Mouse (Mus musculus) lung, embryonic 15.5 days (tissue): ENCODE data around the gene Myh15. TPM values are rescaled to one million over a fixed set of nuclear protein-coding genes. Genes with fewer than 3 reads are reported as not detected.
"Not testable (repeated sequence)": the region's sequence is repeated elsewhere in the genome, so short reads cannot be mapped to it uniquely, and the experiment has no call there.

Experiments used
- ATAC-seq: fragments of 200-750 bp; cut with Nextera tagmentation; 2 replicates; pipeline ENCODE4 v1.8.0; 2017; ENCODE audit warnings: moderate number of reproducible peaks, borderline replicate concordance; ENCODE audit not compliant: low FRiP score, low TSS enrichment; ENCODE audit errors: extremely low read depth
- H3K27ac ChIP-seq: fragments of 300-500 bp; sonication (generic); 2 replicates; pipeline ENCODE4 v1.5.1; 2015; ENCODE audit warnings: moderate library complexity, mild to moderate bottlenecking, inconsistent platforms
- H3K27me3 ChIP-seq: fragments of 300-500 bp; sonication (generic); 2 replicates; pipeline ENCODE4 v1.6.1; 2015; ENCODE audit warnings: inconsistent platforms
- H3K36me3 ChIP-seq: fragments of 300-500 bp; sonication (generic); 2 replicates; pipeline ENCODE4 v1.6.1; 2015; ENCODE audit warnings: inconsistent platforms
- H3K4me1 ChIP-seq: fragments of 300-500 bp; sonication (generic); 2 replicates; pipeline ENCODE4 v1.6.1; 2015; ENCODE audit warnings: inconsistent platforms
- H3K4me2 ChIP-seq: fragments of 300-500 bp; sonication (generic); 2 replicates; pipeline ENCODE4 v1.6.1; 2015; ENCODE audit warnings: inconsistent platforms, mild to moderate bottlenecking, moderate library complexity
- H3K4me3 ChIP-seq: fragments of 300-500 bp; sonication (generic); 2 replicates; pipeline ENCODE4 v1.5.1; 2015; ENCODE audit warnings: mild to moderate bottlenecking, inconsistent platforms
- H3K9ac ChIP-seq: fragments of 300-500 bp; sonication (generic); 2 replicates; pipeline ENCODE4 v1.6.1; 2015; ENCODE audit warnings: inconsistent platforms
- H3K9me3 ChIP-seq: fragments of 300-500 bp; sonication (generic); 2 replicates; pipeline ENCODE4 v1.6.1; 2016; ENCODE audit warnings: inconsistent platforms
- WGBS: fragments of 180-500 bp; shearing (Covaris S2); methylation state at CpG from one replicate; pipeline ENCODE4 v1.1.7; 2015; 5-methylcytosine and 5-hydroxymethylcytosine counted together
- polyA plus RNA-seq: library from polyadenylated mRNA; unstranded; fragments of >200 nt; fragmentation: Nextera tagmentation; extraction: Ambion mirVana; gene quantifications from 2 replicates; pipeline ENCODE4 v1.2.1, GENCODE M21; 2015

The Myh15 gene
- polyA plus RNA-seq, 1 experiment from 2014 or later = not detected

- Histone ChIP-seq H3K9me3 (no peaks in the 10 kb centered on the region), H3K27me3 (no peaks in the 10 kb centered on the region), H3K4me1 (no peaks in the 10 kb centered on the region), H3K9ac (no peak overlapping the region), H3K36me3 (no peaks in the 10 kb centered on the region), H3K27ac (no peak overlapping the region), H3K4me3 (no peak overlapping the region), H3K4me2 (no peak overlapping the region)
- no peak for ATAC-seq
- WGBS = 80% methylated on average over 11 of the region's 11 CpGs
These were observed 108.4 kb downstream of the Myh15 start for GRCm38 (mm10) chr16:49165728-49166127.

DNA sequence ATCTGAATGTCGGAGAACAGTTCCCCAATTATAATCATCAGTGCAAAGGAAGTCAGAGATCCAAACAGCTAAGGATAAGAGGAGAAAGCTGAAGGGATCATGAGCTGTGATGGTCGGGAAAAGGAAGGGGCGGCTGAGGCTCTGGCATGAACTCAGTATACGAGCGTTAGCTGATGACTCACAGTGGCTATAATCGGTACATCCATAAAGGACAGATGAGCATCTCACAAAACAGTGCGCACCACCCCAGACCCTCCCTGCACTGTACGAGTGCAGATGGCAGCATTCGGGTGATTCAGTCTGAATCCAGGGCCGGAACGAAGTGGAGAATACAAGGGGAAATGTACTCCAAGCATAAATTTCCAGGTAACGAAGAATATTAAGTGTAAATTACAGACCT is 110.0 kb downstream of the Myh15 start:
- Histone ChIP-seq H3K36me3 (no peaks in the 10 kb centered on the region), H3K27ac (no peak overlapping the region), H3K4me1 (no peaks in the 10 kb centered on the region), H3K9me3 (no peaks in the 10 kb centered on the region), H3K9ac (no peak overlapping the region), H3K4me2 (no peak overlapping the region), H3K27me3 (no peaks in the 10 kb centered on the region), H3K4me3 (no peak overlapping the region)
- ATAC-seq = no peak
- WGBS = 73% methylated on average over 12 of the region's 12 CpGs

GRCm38 (mm10) chr16:49175077-49175476 is 117.8 kb downstream of the Myh15 start:
- Histone ChIP-seq H3K36me3 (no peaks in the 10 kb centered on the region), H3K4me3 (no peak overlapping the region), H3K9ac (no peak overlapping the region), H3K4me1 (no peaks in the 10 kb centered on the region), H3K9me3 (no peaks in the 10 kb centered on the region), H3K4me2 (no peak overlapping the region), H3K27ac (no peak overlapping the region), H3K27me3 (no peaks in the 10 kb centered on the region)
- WGBS = 71% methylated on average over 1 of the region's 1 CpGs
- ATAC-seq = no peak

DNA sequence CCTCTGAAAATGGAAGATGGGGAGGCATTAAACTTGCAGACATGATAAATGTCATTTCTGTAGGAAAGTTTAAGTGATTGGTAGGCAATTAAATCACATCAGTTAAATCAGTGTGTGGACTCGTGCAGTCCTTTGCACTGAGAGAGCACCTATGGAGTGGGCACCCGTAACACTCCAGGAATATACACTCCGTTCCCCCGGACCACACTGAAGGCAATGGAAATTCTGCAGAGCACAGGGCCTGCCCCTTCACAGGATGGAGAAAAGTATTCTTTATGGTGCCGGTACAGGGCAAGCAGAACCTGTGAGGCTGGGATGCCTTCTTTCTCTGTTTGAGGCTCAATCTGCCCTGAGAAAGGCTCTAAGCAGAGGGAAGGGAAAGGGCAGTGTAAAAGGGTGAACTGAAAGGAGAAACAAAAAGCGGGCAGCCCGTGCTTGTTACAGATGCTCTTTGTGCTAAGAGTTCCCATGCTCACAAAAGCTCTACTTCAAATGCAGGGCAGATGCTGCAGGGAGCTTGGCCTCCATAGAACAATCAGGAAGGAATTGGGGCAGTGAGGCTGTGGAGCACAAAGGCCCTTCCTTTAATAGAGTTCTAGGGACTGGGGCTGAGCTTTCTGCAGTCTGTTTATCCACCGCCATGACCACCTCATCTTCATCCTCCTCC is 118.6 kb downstream of the Myh15 start:
- Histone ChIP-seq H3K4me3 (no peak overlapping the region), H3K4me1 (no peaks in the 10 kb centered on the region), H3K27me3 (no peaks in the 10 kb centered on the region), H3K9ac (no peak overlapping the region), H3K27ac (no peak overlapping the region), H3K4me2 (no peak overlapping the region), H3K36me3 (no peaks in the 10 kb centered on the region), H3K9me3 (no peaks in the 10 kb centered on the region)
- ATAC-seq = no peak
- WGBS = 86% methylated on average over 8 of the region's 8 CpGs

DNA sequence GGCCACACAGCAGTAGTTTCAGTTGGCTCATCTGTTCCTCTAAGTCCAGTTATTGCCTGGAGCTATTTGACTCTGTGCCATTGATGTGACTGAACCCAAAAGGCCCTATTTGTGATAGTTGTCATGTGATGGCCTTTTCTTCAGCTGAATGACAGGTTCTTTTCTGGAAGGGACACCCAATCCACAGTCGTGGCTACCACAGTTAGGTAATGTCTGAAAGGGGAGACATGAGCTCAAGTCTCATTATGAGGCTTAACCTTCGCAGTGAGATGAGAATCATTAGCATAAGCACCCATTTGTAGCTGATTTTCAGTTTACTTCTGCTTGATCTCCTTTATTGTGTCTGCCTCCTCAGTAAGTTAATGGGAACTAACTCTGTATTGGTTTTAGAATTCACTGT is 136.2 kb downstream of the Myh15 start:
- Histone ChIP-seq H3K27ac (no peak overlapping the region), H3K9ac (no peak overlapping the region), H3K4me1 (no peaks in the 10 kb centered on the region), H3K36me3 (no peaks in the 10 kb centered on the region), H3K4me2 (no peak overlapping the region), H3K4me3 (no peak overlapping the region), H3K27me3 (no peaks in the 10 kb centered on the region), H3K9me3 (no peaks in the 10 kb centered on the region)
- WGBS = 66% methylated on average over 2 of the region's 2 CpGs
- ATAC-seq = no peak

DNA sequence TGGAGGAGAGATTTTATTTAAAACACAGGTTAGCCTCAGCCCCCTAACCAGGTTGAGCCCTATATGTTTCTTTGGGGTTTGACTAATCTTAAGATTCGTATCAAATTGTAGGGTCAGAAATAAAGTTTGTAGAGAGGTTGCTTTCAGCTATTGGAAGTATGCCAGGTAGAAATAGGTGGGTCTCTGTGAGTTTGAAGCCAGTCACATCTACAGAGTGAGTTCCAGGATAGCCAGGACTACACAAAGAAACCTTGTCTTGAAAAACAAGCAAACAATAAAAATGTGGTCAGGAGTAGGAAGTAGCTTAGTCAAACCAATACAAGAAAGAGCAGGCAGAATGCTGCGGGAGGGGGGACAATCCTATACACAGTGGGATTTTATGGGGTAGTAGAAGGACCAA is 136.7 kb downstream of the Myh15 start:
- no peaks in the 10 kb centered on the region for H3K36me3 ChIP-seq
- H3K9ac ChIP-seq = no peak overlapping the region
- H3K4me3 ChIP-seq = no peak overlapping the region
- ATAC-seq = no peak
- no peaks in the 10 kb centered on the region for H3K9me3 ChIP-seq
- H3K27ac ChIP-seq = no peak overlapping the region
- H3K4me2 ChIP-seq = no peak overlapping the region
- WGBS = 68% methylated on average over 2 of the region's 2 CpGs
- H3K4me1 ChIP-seq = no peaks in the 10 kb centered on the region
- no peaks in the 10 kb centered on the region for H3K27me3 ChIP-seq

DNA sequence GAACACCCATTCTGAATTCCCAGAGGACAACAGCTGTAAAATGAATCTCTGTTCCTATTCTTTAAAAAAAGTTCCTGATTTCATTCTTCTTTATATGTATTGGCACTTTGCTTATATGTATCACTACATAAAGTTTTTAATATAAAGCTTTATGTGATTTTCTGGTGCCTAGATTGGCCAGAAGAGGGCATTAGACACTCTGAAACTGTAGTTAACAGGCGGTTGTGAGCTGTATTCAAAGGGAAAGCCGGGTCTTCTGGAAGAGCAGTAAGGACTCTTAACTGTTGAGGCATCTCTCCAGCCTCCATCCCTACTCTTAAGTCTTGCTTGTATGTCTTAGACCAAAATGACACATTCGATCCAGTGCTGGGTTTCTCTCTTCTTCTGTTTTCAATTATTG is 139.0 kb downstream of the Myh15 start:
- WGBS = 48% methylated on average over 3 of the region's 3 CpGs

DNA sequence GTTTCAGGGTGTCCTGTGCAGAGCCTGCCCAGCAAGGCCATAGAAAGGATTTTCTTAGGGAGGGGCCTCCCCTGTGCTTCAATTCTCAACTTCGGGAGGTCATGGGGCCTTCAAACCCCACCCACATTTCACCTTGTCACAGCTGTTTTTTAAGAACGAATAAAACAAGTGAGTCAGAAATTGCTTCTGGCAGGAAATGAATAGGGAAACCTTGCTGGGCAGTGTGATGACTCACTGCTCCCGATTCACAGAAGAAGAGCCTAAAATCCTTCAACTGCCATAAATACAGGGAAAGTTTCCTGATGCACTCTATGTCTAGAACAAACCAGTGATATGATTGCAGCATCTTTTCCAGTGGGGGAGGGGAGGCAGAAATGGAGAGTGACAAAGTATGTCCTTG is 140.7 kb downstream of the Myh15 start:
- no peak overlapping the region for H3K9ac ChIP-seq
- no peaks in the 10 kb centered on the region for H3K27me3 ChIP-seq
- no peaks in the 10 kb centered on the region for H3K36me3 ChIP-seq
- ATAC-seq = no peak
- H3K4me3 ChIP-seq = no peak overlapping the region
- 49% methylated on average over 3 of the region's 3 CpGs for WGBS
- H3K27ac ChIP-seq = no peak overlapping the region
- no peaks in the 10 kb centered on the region for H3K9me3 ChIP-seq
- no peak overlapping the region for H3K4me2 ChIP-seq
- no peaks in the 10 kb centered on the region for H3K4me1 ChIP-seq

More for the DNA sequence above, 139.0 kb downstream of the Myh15 start:
- Histone ChIP-seq H3K9me3 (no peaks in the 10 kb centered on the region), H3K4me1 (no peaks in the 10 kb centered on the region), H3K27ac (no peak overlapping the region), H3K27me3 (no peaks in the 10 kb centered on the region), H3K36me3 (no peaks in the 10 kb centered on the region), H3K9ac (no peak overlapping the region), H3K4me2 (no peak overlapping the region), H3K4me3 (no peak overlapping the region)
- no peak for ATAC-seq

GRCm38 (mm10) chr16:49223733-49224132 is 166.4 kb downstream of the Myh15 start:
- no peak for ATAC-seq
- no peaks in the 10 kb centered on the region for H3K36me3 ChIP-seq
- H3K27me3 ChIP-seq = no peaks in the 10 kb centered on the region
- no peak overlapping the region for H3K4me2 ChIP-seq
- no peaks in the 10 kb centered on the region for H3K4me1 ChIP-seq
- H3K9me3 ChIP-seq = no peaks in the 10 kb centered on the region
- H3K4me3 ChIP-seq = no peak overlapping the region
- H3K9ac ChIP-seq = no peak overlapping the region
- no peak overlapping the region for H3K27ac ChIP-seq
- 68% methylated on average over 8 of the region's 8 CpGs for WGBS

DNA sequence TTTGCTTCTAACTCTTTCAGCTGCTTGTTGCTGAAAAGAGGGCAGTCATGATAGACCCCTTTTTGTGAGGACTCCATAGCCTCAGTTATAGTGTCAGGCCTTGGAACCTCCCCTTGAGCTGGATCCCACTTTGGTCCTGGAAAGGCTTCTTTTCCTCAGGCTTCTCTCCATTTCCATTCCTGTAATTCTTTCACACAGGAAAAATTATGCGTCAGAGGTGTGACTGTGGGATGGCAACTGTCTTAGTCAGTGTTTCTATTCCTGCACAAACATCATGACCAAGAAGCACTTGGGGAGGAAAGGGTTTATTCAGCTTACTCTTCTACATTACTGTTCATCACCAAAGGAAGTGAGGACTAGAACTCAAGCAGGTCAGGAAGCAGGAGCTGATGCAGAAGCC is 186.2 kb downstream of the Myh15 start:
- ATAC-seq, H3K9ac ChIP-seq, H3K27ac ChIP-seq, H3K36me3 ChIP-seq, H3K9me3 ChIP-seq, H3K4me3 ChIP-seq, H3K27me3 ChIP-seq, H3K4me1 ChIP-seq, H3K4me2 ChIP-seq: not testable (repeated sequence)
- 84% methylated on average over 1 of the region's 1 CpGs for WGBS

Other genes starting within 250 kb of the Myh15 start
- 0.33 and 0.45 TPM in 2 replicates for gene Retnlb, start 240.6 kb upstream of the Myh15 start, polyA plus RNA-seq
- 14.3 and 22.5 TPM in 2 replicates for gene Retnla, start 214.9 kb upstream of the Myh15 start, polyA plus RNA-seq
- gene Retnlg, start 184.9 kb upstream of the Myh15 start, polyA plus RNA-seq = 0.91 and 1.1 TPM in 2 replicates
- 30.6 and 31.8 TPM in 2 replicates for gene Dzip3, start 63.3 kb upstream of the Myh15 start, polyA plus RNA-seq
- gene Cip2a, start 63.3 kb upstream of the Myh15 start, polyA plus RNA-seq = 37.3 and 38.9 TPM in 2 replicates